Comparison of ENCODE assay signal across 8 mouse cellular contexts in genomic region chr16:97535808-97536413, GRCm38 (mm10). TPM values are rescaled to one million over a fixed set of nuclear protein-coding genes. Genes with fewer than 3 reads are reported as not detected.
A peak's percentile ranks its signal among the peaks of the same experiment; 100 is the strongest.
DNase-seq lines count a peak whose midpoint lies in the region; ATAC-seq and TF ChIP-seq lines count a peak whose summit lies in the region.

No protein-coding gene starts in this region.

- in situ Hi-C loops in CH12.LX (cut with MboI; ENCODE audit: low pct_ligation_motif_present, low pct_unique_long_range_greater_than_20kb, low sequenced_read_pairs), result no loop called here

- no peak overlapping the region for H3K27ac ChIP-seq in CH12.LX (ENCODE audit: insufficient read depth, low read depth)
- peak overlapping the region; percentile 72 for H3K27ac ChIP-seq in brown adipose tissue, adult 24 weeks (replicated peaks; ENCODE audit: low read depth, low read length)
- peak overlapping the region; percentile 45; the same call in 1 of the 2 replicates for H3K27ac ChIP-seq in hindbrain, embryonic 13.5 days
- H3K27ac ChIP-seq in lung, embryonic 15.5 days, result peak overlapping the region; percentile 80
- H3K27ac ChIP-seq in neural tube, embryonic 15.5 days (replicated peaks), result peak overlapping the region; percentile 70

- no peak for TF ChIP-seq EP300 in CH12.LX (IDR thresholded peaks at IDR 0.05; ENCODE audit: low read length)

- peak overlapping the region; percentile 69 for H3K4me2 ChIP-seq in CH12.LX (ENCODE audit: insufficient read depth, low read depth, poor library complexity, severe bottlenecking)
- 0 out of 2 replicates have a peak overlapping the region, but pooled peaks have one; percentile 6 for H3K4me2 ChIP-seq in hindbrain, embryonic 13.5 days
- H3K4me2 ChIP-seq in lung, embryonic 15.5 days, result peak overlapping the region; percentile 40
- H3K4me2 ChIP-seq in neural tube, embryonic 15.5 days, result peak overlapping the region; percentile 39

- 9% methylated on average over 3 of the region's 3 CpGs for WGBS in hindbrain, embryonic 13.5 days
- 6% methylated on average over 3 of the region's 3 CpGs for WGBS in lung, embryonic 15.5 days
- WGBS in neural tube, embryonic 15.5 days, result 5% methylated on average over 3 of the region's 3 CpGs

- H3K4me1 ChIP-seq in CH12.LX (ENCODE audit: control insufficient read depth in 1 of 2, insufficient read depth in 2 of 2), result peaks cover 14 to 55% of the 10 kb centered on the region in 2 experiments
- peaks cover 12% of the 10 kb centered on the region; the same call in 1 of the 2 replicates for H3K4me1 ChIP-seq in brown adipose tissue, adult 24 weeks (ENCODE audit: control insufficient read depth, insufficient read depth, insufficient read length, low read length)
- peaks cover 29% of the 10 kb centered on the region for H3K4me1 ChIP-seq in hindbrain, embryonic 13.5 days (replicated peaks)
- peaks cover 23% of the 10 kb centered on the region for H3K4me1 ChIP-seq in lung, embryonic 15.5 days
- H3K4me1 ChIP-seq in neural tube, embryonic 15.5 days, result peaks cover 24% of the 10 kb centered on the region

- H3K36me3 ChIP-seq in CH12.LX (replicated peaks in 1 of 2; ENCODE audit: control insufficient read depth in 1 of 2, insufficient read depth in 1 of 2, low read length in 1 of 2), result peaks cover 0 to 23% of the 10 kb centered on the region in 2 experiments
- H3K36me3 ChIP-seq in hindbrain, embryonic 13.5 days, result no peaks in the 10 kb centered on the region
- no peaks in the 10 kb centered on the region for H3K36me3 ChIP-seq in lung, embryonic 15.5 days
- no peaks in the 10 kb centered on the region for H3K36me3 ChIP-seq in neural tube, embryonic 15.5 days

- H3K4me3 ChIP-seq in CH12.LX (replicated peaks in 1 of 3; ENCODE audit: low read depth in 2 of 3, low read length in 2 of 3, poor library complexity in 1 of 3), result peak overlapping the region in 2 of 3 experiments; percentile 18 to 45
- H3K4me3 ChIP-seq in brown adipose tissue, adult 24 weeks (ENCODE audit: insufficient read depth, low read depth, low read length), result peak overlapping the region; percentile 48
- H3K4me3 ChIP-seq in hindbrain, embryonic 13.5 days, result no peak overlapping the region
- H3K4me3 ChIP-seq in lung, embryonic 15.5 days, result peak overlapping the region; percentile 17; the same call in 1 of the 2 replicates
- H3K4me3 ChIP-seq in neural tube, embryonic 15.5 days (replicated peaks), result no peak overlapping the region

- TF ChIP-seq POLR2A in CH12.LX (IDR thresholded peaks at IDR 0.05; ENCODE audit: low read depth, low read length), result peak; percentile 63

- no peak for TF ChIP-seq RAD21 in CH12.LX (IDR thresholded peaks at IDR 0.05; ENCODE audit: low read depth, low read length)

- TF ChIP-seq CTCF in CH12.LX (conservative IDR thresholded peaks at IDR 0.05 in 1 of 2, IDR thresholded peaks at IDR 0.05 in 1 of 2; ENCODE audit: low read depth in 2 of 2, low read length in 2 of 2), result no peak

- dilution Hi-C loops in CH12.LX (cut with MboI; ENCODE audit: extremely low pct_ligation_motif_present, extremely low pct_unique_long_range_greater_than_20kb, low sequenced_read_pairs), result no loop called here

- ATAC-seq in hindbrain, embryonic 13.5 days (ENCODE audit: low FRiP score), result peak; percentile 88
- peak; percentile 84 for ATAC-seq in lung, embryonic 15.5 days (ENCODE audit: borderline replicate concordance, extremely low read depth, low FRiP score, low TSS enrichment)
- ATAC-seq in neural tube, embryonic 15.5 days (ENCODE audit: low FRiP score), result peak; percentile 82

- peak overlapping the region; percentile 6; the same call in 1 of the 2 replicates for H3K9ac ChIP-seq in CH12.LX (ENCODE audit: insufficient read depth, low read depth)
- H3K9ac ChIP-seq in hindbrain, embryonic 13.5 days, result peak overlapping the region; percentile 39; the same call in 1 of the 2 replicates
- no peak overlapping the region for H3K9ac ChIP-seq in lung, embryonic 15.5 days
- no peak overlapping the region for H3K9ac ChIP-seq in neural tube, embryonic 15.5 days (replicated peaks)

- no peaks in the 10 kb centered on the region for H3K79me2 ChIP-seq in CH12.LX (replicated peaks; ENCODE audit: control insufficient read depth, extremely low read depth, insufficient read depth, poor library complexity, severe bottlenecking)

- DNase-seq in CH12.LX (ENCODE audit: extremely low read depth), result peak; percentile 90
- peak; percentile 51 for DNase-seq in frontal cortex, postnatal 36 days (ENCODE audit: low spot score in 2 of 2)
- peak; percentile 35 to 55 for DNase-seq in layer of hippocampus, postnatal 10 days (ENCODE audit: low spot score in 2 of 2)
- DNase-seq in thymus, adult 18-20 months, result peak; percentile 21 to 39

- no peaks in the 10 kb centered on the region for H3K27me3 ChIP-seq in CH12.LX (replicated peaks)
- H3K27me3 ChIP-seq in hindbrain, embryonic 13.5 days, result no peaks in the 10 kb centered on the region
- no peaks in the 10 kb centered on the region for H3K27me3 ChIP-seq in lung, embryonic 15.5 days
- H3K27me3 ChIP-seq in neural tube, embryonic 15.5 days (replicated peaks), result no peaks in the 10 kb centered on the region

- peaks cover 5% of the 10 kb centered on the region for H3K9me3 ChIP-seq in CH12.LX (replicated peaks; ENCODE audit: low read length)
- no peaks in the 10 kb centered on the region for H3K9me3 ChIP-seq in hindbrain, embryonic 13.5 days
- H3K9me3 ChIP-seq in lung, embryonic 15.5 days, result no peaks in the 10 kb centered on the region
- H3K9me3 ChIP-seq in neural tube, embryonic 15.5 days (replicated peaks), result no peaks in the 10 kb centered on the region

TF ChIP-seq in CH12.LX, 34 proteins besides CTCF, POLR2A, EP300 and RAD21:
- TF ChIP-seq E2F4 (IDR thresholded peaks at IDR 0.05; ENCODE audit: insufficient replicate concordance, low read depth, low read length), result no peak
- TF ChIP-seq UBTF (IDR thresholded peaks at IDR 0.05; ENCODE audit: low read depth, low read length), result no peak
- TF ChIP-seq BHLHE40 (IDR thresholded peaks at IDR 0.05; ENCODE audit: low read depth, low read length), result peak; percentile 62
- TF ChIP-seq IRF4 (IDR thresholded peaks at IDR 0.05; ENCODE audit: low read depth, low read length), result peak; percentile 82
- TF ChIP-seq CHD2 (IDR thresholded peaks at IDR 0.05; ENCODE audit: low read length), result peak; percentile 56; the same call in 1 of the 2 replicates
- no peak for TF ChIP-seq JUN (IDR thresholded peaks at IDR 0.05; ENCODE audit: insufficient read depth, low read depth, low read length)
- no peak for TF ChIP-seq NRF1 (IDR thresholded peaks at IDR 0.05; ENCODE audit: low read depth, low read length)
- no peak for TF ChIP-seq MAFK (IDR thresholded peaks at IDR 0.05; ENCODE audit: insufficient replicate concordance, low read length)
- no peak for TF ChIP-seq MXI1 (IDR thresholded peaks at IDR 0.05; ENCODE audit: low read depth, low read length)
- no peak for TF ChIP-seq MAX (IDR thresholded peaks at IDR 0.05; ENCODE audit: low read length)
- no peak for TF ChIP-seq USF2 (conservative IDR thresholded peaks at IDR 0.05; ENCODE audit: low read depth, low read length)
- no peak for TF ChIP-seq ELF1 (IDR thresholded peaks at IDR 0.05; ENCODE audit: low read depth, low read length)
- TF ChIP-seq HCFC1 (IDR thresholded peaks at IDR 0.05; ENCODE audit: low read depth, low read length), result no peak
- TF ChIP-seq GABPA (IDR thresholded peaks at IDR 0.05; ENCODE audit: insufficient replicate concordance, low read depth, low read length), result no peak
- no peak for TF ChIP-seq PAX5 (IDR thresholded peaks at IDR 0.05; ENCODE audit: low read length)
- TF ChIP-seq MEF2A (IDR thresholded peaks at IDR 0.05; ENCODE audit: borderline replicate concordance, low read depth, low read length), result peak; percentile 21; the same call in 1 of the 2 replicates
- TF ChIP-seq USF1 (IDR thresholded peaks at IDR 0.05; ENCODE audit: low read depth, low read length), result no peak
- TF ChIP-seq MAZ (IDR thresholded peaks at IDR 0.05; ENCODE audit: low read depth, low read length), result 0 out of 2 replicates have a peak, but pooled peaks have one; percentile 32
- no peak for TF ChIP-seq ZNF384 (IDR thresholded peaks at IDR 0.05; ENCODE audit: low read depth, low read length)
- no peak; the same call in 1 of the 2 replicates for TF ChIP-seq ZMIZ1 (IDR thresholded peaks at IDR 0.05; ENCODE audit: low read depth, low read length)
- no peak for TF ChIP-seq MYC (IDR thresholded peaks at IDR 0.05; ENCODE audit: low read depth, low read length)
- no peak for TF ChIP-seq ZKSCAN1 (IDR thresholded peaks at IDR 0.05; ENCODE audit: borderline replicate concordance, low read depth, low read length)
- no peak for TF ChIP-seq SMC3 (IDR thresholded peaks at IDR 0.05; ENCODE audit: low read depth, low read length)
- TF ChIP-seq TBP (conservative IDR thresholded peaks at IDR 0.05; ENCODE audit: low read depth, low read length), result peak; percentile 81
- 0 out of 2 replicates have a peak, but pooled peaks have one; percentile 19 for TF ChIP-seq TCF12 (IDR thresholded peaks at IDR 0.05; ENCODE audit: low read depth, low read length)
- no peak for TF ChIP-seq ETS1 (conservative IDR thresholded peaks at IDR 0.05; ENCODE audit: low read depth, low read length)
- TF ChIP-seq JUND (conservative IDR thresholded peaks at IDR 0.05; ENCODE audit: low read depth, low read length), result no peak
- no peak; the same call in 1 of the 2 replicates for TF ChIP-seq NELFE (IDR thresholded peaks at IDR 0.05; ENCODE audit: low read depth, low read length)
- no peak for TF ChIP-seq ZC3H11A (IDR thresholded peaks at IDR 0.05; ENCODE audit: low read depth, low read length)
- TF ChIP-seq CHD1 (IDR thresholded peaks at IDR 0.05; ENCODE audit: low read depth, low read length), result no peak
- no peak for TF ChIP-seq RCOR1 (conservative IDR thresholded peaks at IDR 0.05; ENCODE audit: low read depth, low read length)
- TF ChIP-seq POLR2AphosphoS2 (IDR thresholded peaks at IDR 0.05; ENCODE audit: low read depth, low read length), result no peak
- no peak for TF ChIP-seq KAT2A (IDR thresholded peaks at IDR 0.05; ENCODE audit: insufficient replicate concordance, low read length)
- TF ChIP-seq SIN3A (IDR thresholded peaks at IDR 0.05; ENCODE audit: low read length), result no peak

RNA-seq across cellular contexts. Expression of gene Fam3b, which starts 21.3 kb away (rescaled TPM):
- not detected in 2 replicates for total RNA-seq in CH12.LX (2012; rRNA removed)
- 0.38 TPM in 1 of 2 replicates, not detected in the other for total RNA-seq in CH12.LX (2014; rRNA removed)
- polyA plus RNA-seq in CH12.LX (2012; ENCODE audit: insufficient read length, low read depth), result not detected in 2 replicates
- polyA plus RNA-seq in brown adipose tissue, adult 24 weeks (2012; ENCODE audit: insufficient read depth, insufficient read length, missing spikeins), result not detected in 2 replicates
- not detected in 2 replicates for polyA plus RNA-seq in hindbrain, embryonic 13.5 days (2015; fragmentation: Nextera tagmentation; extraction: Ambion mirVana)
- total RNA-seq in layer of hippocampus, postnatal 10 days (2021), result not detected
- polyA plus RNA-seq in lung, embryonic 15.5 days (2015; fragmentation: Nextera tagmentation; extraction: Ambion mirVana), result not detected in 2 replicates
- not detected in 2 replicates for polyA plus RNA-seq in neural tube, embryonic 15.5 days (2015; fragmentation: Nextera tagmentation; extraction: Ambion mirVana)

Comparison
In these comparisons a context has a peak if more than half of its experiments do, and no peak if none do; other contexts are left out.
1. DNase-seq: peak in every context shown above with its lines; median percentile 90 in CH12.LX; 51 in frontal cortex, postnatal 36 days; 45 in layer of hippocampus, postnatal 10 days; 30 in thymus, adult 18-20 months.
2. H3K4me2 ChIP-seq: peak in every context shown above with its lines; median percentile 69 in CH12.LX; 40 in lung, embryonic 15.5 days; 39 in neural tube, embryonic 15.5 days; 6 in hindbrain, embryonic 13.5 days.
3. H3K4me3 ChIP-seq: peak in CH12.LX (2 of 3), brown adipose tissue, adult 24 weeks (single experiment) and lung, embryonic 15.5 days (single experiment); none in hindbrain, embryonic 13.5 days (single experiment) and neural tube, embryonic 15.5 days (single experiment).
4. H3K9ac ChIP-seq: peak in CH12.LX (single experiment) and hindbrain, embryonic 13.5 days (single experiment); none in lung, embryonic 15.5 days (single experiment) and neural tube, embryonic 15.5 days (single experiment).
5. Peak in every context shown above with its lines, with median percentiles within 50 percentile points of each other: ATAC-seq.